ENCODE assay signal across 28 mouse cellular contexts in genomic region chr14:9087103-9087502, GRCm38 (mm10).
"Had no signal": no experiment of that assay in that cellular context is flagged by ENCODE, and none has a peak within 500 bp of the region (broad histone marks: within the 10 kb centered on the region; RNA-seq: fewer than 3 reads in every experiment).

No protein-coding gene starts in this region.

- H3K4me3 ChIP-seq: gastrocnemius, adult 2 months; heart, embryonic 10.5 days; heart, embryonic 12.5 days; hindbrain, embryonic 10.5 days; hindbrain, embryonic 12.5 days; kidney, embryonic 15.5 days; left cerebral cortex, adult 2 months; limb, embryonic 10.5 days; limb, embryonic 12.5 days; liver, embryonic 13.5 days; liver, embryonic 15.5 days had no signal

- ATAC-seq: hindbrain, embryonic 16.5 days; intestine, embryonic 16.5 days had no signal

- H3K27me3 ChIP-seq: heart, embryonic 12.5 days; hindbrain, embryonic 12.5 days; kidney, embryonic 15.5 days; limb, embryonic 12.5 days; liver, embryonic 13.5 days; liver, embryonic 15.5 days had no signal

- H3K27ac ChIP-seq: gastrocnemius, adult 2 months; heart, embryonic 10.5 days; hindbrain, embryonic 10.5 days; hindbrain, embryonic 12.5 days; hindbrain, embryonic 14.5 days; kidney, embryonic 15.5 days; kidney, postnatal 0 days; left cerebral cortex, adult 2 months; limb, embryonic 10.5 days; limb, embryonic 12.5 days; liver, embryonic 13.5 days; liver, embryonic 15.5 days had no signal

- H3K4me1 ChIP-seq: heart, embryonic 10.5 days; heart, embryonic 12.5 days; hindbrain, embryonic 10.5 days; hindbrain, embryonic 12.5 days; kidney, embryonic 15.5 days; liver, embryonic 13.5 days; liver, embryonic 15.5 days had no signal

- H3K36me3 ChIP-seq: heart, embryonic 10.5 days; heart, embryonic 12.5 days; hindbrain, embryonic 10.5 days; hindbrain, embryonic 12.5 days; kidney, embryonic 15.5 days; limb, embryonic 10.5 days; limb, embryonic 12.5 days; liver, embryonic 13.5 days; liver, embryonic 15.5 days had no signal

- DNase-seq: gastrocnemius, adult 2 months; gastrocnemius, postnatal 10 days; gastrocnemius, postnatal 25 days; heart, adult 18-20 months; heart, postnatal 10 days; heart, postnatal 4 days; kidney, adult 11 months; kidney, adult 2 months; kidney, adult 9 months; kidney, postnatal 14 days; kidney, postnatal 36 days; layer of hippocampus, adult 9-11 months; liver; liver, embryonic 13.5 days had no signal

- H3K4me2 ChIP-seq: heart, embryonic 12.5 days; hindbrain, embryonic 12.5 days; hindbrain, embryonic 14.5 days; kidney, embryonic 15.5 days; limb, embryonic 12.5 days; liver, embryonic 11.5 days; liver, embryonic 13.5 days; liver, embryonic 15.5 days had no signal

- H3K9me3 ChIP-seq: heart, embryonic 10.5 days; heart, embryonic 12.5 days; hindbrain, embryonic 10.5 days; hindbrain, embryonic 12.5 days; kidney, embryonic 15.5 days; limb, embryonic 10.5 days; limb, embryonic 12.5 days; liver, embryonic 13.5 days; liver, embryonic 15.5 days had no signal

- H3K9ac ChIP-seq: heart, embryonic 12.5 days; hindbrain, embryonic 12.5 days; hindbrain, embryonic 14.5 days; kidney, embryonic 15.5 days; limb, embryonic 12.5 days; liver, embryonic 13.5 days; liver, embryonic 15.5 days had no signal
